Mouse (Mus musculus): ENCODE results near the gene Rmnd5a.

DNA sequence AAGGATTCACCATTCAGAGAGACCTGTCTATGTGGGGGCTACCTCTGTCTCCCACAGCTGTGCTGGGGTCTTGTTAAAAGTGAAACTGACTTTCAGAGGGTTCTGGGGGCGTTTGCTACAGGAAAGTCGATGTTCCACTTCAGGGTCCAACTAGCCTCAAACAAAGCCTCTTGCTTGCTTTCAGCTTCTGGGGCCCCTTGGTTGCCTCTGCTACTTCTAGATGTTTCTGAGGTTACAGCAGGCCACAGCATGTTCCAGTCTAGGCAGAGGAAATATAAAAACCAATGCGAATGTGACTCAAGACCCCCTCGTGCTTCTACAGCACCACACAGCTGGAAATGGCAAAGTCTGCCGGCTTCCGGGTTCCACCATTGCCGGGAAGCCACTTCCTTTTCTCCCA, 82.9 kb downstream of the Rmnd5a start:
- TF ChIP-seq CTCF (conservative IDR thresholded peaks at IDR 0.05; ENCODE audit: low read length), result no peak
- TF ChIP-seq POU5F1 (IDR thresholded peaks at IDR 0.05; ENCODE audit: borderline replicate concordance, low read length), result no peak

All from E14TG2a.4 (cell line).